Mouse (Mus musculus) retina, embryonic 14.5 days (tissue): ENCODE results near the gene Wdr27.
A peak's percentile ranks its signal among the peaks of the same experiment; 100 is the strongest.
"Not testable (repeated sequence)": the region's sequence is repeated elsewhere in the genome, so short reads cannot be mapped to it uniquely, and the experiment has no call there.

Source experiments
- DNase-seq: peaks from one replicate; pipeline ENCODE4 v3.0.0-alpha.2; 2015; ENCODE audit warnings: low spot score

The Wdr27 gene

DNA sequence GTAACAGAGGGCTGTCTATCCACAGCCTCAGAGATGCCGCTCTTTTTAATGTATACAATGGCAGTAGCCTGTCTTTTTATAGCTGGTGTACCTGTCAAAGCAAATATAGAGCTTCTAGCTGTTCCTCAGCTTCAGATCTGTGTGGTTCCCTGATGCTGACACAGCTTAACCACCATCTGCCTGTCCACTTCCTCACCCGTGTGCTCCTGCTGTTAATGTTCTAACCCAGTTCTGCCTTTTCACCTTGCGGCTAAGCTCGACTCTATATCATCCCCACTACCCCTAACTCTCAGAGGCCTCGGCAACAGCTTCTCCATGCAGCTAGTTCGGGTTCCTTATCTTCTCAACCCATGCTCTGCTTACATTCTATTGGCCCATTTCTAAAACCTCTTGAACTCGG, 12.3 kb downstream of the Wdr27 start:
- no peak for DNase-seq

GRCm38 (mm10) chr17:14928631-14929030, 14.3 kb downstream of the Wdr27 start:
- no peak for DNase-seq

DNA sequence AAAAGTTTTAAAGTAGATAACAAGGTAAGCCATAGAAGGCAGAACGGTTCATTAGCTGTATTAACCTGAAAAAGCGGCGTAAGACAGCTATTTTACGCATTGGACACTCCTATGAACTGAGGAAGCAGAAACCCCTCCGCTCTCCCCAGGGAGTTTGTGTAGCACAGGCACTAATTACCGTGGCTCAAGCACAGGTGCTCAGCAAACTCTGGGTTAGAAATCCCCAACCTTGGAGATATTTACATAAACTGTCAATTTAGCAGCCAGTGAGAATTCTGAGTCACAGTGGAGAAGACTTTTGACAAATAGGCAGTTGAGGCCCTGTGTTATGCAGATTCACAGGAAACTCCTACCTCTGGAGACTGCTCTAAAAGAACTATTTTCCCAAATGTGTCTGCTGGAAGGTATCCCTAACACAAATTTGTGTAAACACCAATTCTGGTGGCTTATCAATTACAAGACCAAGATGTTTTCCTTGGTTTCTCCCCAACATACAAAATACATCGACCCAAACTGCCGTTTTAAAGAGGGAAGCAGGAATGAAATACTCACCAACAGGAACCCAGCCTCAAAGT, 15.2 kb downstream of the Wdr27 start:
- no peak for DNase-seq

GRCm38 (mm10) chr17:14921582-14921981, 21.4 kb downstream of the Wdr27 start:
- DNase-seq, result no peak

GRCm38 (mm10) chr17:14917866-14918265, 25.1 kb downstream of the Wdr27 start:
- DNase-seq, result no peak

- no peak for DNase-seq
Observed at GRCm38 (mm10) chr17:14914401-14914800, 28.6 kb downstream of the Wdr27 start.

DNA sequence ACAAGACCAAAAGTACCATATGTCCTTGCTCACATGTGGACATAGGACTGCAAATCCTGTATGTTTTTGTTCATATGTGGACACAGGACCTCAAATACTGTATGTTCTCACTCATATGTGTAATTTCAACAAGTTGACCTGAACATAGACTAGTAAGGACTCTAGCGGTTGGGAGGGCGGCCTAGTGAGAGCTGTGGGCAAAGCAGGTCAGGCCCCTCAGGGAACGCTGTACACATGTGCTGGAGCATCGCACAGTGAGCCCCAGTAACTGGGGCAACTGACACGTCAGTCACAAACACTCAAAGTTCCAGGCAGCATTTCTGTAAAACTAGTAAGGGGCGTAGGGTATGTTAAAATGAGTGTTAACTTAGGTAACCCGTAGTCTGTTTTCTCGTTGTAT, 30.0 kb downstream of the Wdr27 start:
- no peak for DNase-seq

GRCm38 (mm10) chr17:14912420-14912819, 30.5 kb downstream of the Wdr27 start:
- peak; percentile 28 for DNase-seq

- DNase-seq, result no peak
Observed at GRCm38 (mm10) chr17:14910771-14911170, 32.2 kb downstream of the Wdr27 start.

- no peak for DNase-seq
Observed at GRCm38 (mm10) chr17:14909331-14909730, 33.6 kb downstream of the Wdr27 start.

GRCm38 (mm10) chr17:14907136-14907535, 35.8 kb downstream of the Wdr27 start:
- no peak for DNase-seq

DNA sequence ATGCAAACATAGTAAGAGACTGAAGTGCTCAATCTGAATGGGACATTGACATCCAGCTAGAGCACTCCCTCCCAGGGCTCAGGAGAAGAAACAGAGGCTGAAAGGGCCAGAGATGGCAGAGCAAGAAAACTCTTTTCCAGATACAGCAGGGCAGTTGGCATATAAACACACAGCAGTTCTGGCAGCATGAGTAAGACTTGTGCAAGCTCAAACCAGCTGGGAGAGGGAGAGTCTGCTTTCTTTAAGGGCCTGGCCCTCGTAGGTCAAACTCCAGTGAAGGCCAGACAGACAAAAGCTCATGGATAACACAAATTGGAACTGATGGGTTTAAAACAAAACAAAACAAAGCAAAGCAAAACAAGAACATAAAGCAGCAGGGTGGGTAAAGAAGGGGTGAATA, 36.3 kb downstream of the Wdr27 start:
- no peak for DNase-seq

- DNase-seq, result peak; percentile 88
Observed at GRCm38 (mm10) chr17:14904637-14905265, 38.2 kb downstream of the Wdr27 start.

- no peak for DNase-seq
Observed at GRCm38 (mm10) chr17:14904206-14904605, 38.8 kb downstream of the Wdr27 start.

GRCm38 (mm10) chr17:14903212-14903611, 39.7 kb downstream of the Wdr27 start:
- no peak for DNase-seq

GRCm38 (mm10) chr17:14898972-14899371, 44.0 kb downstream of the Wdr27 start:
- DNase-seq, result no peak

DNA sequence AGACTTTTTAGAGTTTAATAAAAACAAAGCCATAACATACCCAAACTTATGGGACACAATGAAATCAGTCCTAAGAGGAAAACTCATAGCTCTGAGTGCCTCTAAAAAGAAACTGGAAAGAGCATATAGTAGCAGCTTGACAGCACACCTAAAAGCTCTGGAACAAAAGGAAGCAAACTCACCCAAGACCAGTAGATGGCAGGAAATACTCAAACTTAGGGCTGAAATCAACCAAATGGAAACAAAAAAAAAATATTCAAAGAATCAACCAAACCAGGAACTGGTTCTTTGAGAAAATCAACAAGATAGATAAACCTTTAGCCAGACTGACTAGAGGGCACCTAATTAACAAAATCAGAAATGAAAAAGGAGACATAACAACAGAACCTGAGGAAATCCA, 47.9 kb downstream of the Wdr27 start:
- not testable (repeated sequence) for DNase-seq

DNA sequence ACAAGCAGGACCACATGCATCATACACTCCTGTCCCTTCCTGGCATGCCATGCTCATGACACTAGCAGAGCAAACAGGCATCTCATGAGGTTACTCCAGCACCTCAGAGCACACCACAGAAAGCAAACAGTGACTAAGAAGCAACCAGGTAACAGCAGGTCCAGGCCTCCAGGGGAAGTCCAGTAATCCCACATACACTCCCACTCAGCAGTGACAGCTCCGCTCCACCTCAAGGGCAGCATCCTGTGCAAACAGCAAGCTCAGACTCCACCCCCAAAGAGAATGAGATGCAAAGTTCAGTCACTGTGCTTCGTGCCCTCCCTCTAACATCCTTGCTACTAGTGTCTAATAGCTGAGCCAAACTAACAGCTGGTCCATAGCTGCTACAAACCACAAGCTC, 56.0 kb downstream of the Wdr27 start:
- DNase-seq, result no peak

- DNase-seq, result no peak
Observed at GRCm38 (mm10) chr17:14874656-14875204, 68.2 kb downstream of the Wdr27 start.

DNA sequence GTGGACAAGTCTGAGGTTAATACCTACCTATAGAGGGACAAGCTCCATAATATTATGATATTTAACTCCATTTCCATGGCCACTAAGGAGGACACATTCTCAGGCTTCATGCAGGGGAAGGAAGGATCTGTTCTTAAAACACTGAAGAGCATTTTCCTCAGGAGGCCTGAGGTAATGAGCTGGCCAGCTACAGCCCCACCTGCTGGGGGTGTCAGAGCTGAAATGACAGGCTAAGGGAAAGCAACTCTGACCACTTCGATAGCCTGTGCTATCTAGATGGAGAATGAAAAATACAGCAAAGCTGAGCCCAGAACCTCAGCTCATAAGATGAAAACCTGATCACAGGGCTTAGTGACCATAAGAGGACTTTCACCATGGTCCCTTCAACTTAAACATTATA, 82.7 kb downstream of the Wdr27 start:
- no peak for DNase-seq

DNA sequence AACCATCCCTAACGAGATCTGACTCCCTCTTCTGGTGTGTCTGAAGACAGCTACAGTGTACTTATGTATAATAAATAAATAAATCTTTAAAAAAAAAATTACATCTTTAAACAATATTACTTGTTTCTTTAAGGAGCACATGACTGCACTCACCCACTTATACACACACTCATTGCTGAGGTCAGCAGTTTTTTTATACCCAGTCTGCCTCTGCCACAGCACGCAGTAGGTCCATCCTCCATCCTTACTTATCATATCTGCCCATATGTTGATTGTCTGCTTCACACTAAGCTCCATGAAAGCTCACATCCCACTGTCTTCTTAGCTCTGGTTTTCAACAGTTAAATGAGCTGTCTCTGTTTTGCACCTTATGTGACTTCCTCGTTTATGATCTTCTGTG, 95.2 kb downstream of the Wdr27 start:
- DNase-seq, result no peak

GRCm38 (mm10) chr17:14846880-14847279, 96.1 kb downstream of the Wdr27 start:
- DNase-seq, result no peak

DNA sequence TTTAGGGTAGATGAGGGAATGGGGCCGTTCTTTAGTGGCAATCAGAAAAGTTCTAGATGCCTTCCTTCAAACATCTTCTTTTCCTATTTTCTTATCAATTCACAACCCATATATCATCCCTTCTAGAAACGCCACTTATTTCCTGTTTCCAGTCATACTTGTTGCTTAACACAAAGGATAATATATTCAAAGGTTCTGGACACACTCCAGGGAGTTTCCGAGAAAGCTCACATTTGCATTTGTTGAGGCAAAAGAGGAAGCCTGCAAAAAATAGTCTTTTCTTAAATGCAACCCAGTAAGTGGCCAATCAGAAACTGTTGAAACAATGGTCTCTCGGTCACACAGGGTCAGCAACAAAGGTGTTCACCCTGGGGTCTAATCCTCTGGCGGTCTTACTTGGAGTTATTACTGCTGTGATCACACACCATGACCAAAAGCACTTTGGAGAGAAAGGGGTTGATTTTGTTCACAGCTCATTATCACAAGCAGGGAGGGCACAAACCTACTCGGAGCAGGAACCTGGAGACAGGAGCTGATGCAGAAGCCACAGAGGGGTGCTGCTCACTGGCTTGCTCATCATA, 116.2 kb downstream of the Wdr27 start:
- no peak for DNase-seq

- no peak for DNase-seq
Observed at GRCm38 (mm10) chr17:14824938-14825337, 118.0 kb downstream of the Wdr27 start.
